Mouse (Mus musculus) intestine, embryonic 14.5 days (tissue): ENCODE data around the gene Ttc9c. TPM values are rescaled to one million over a fixed set of nuclear protein-coding genes. Genes with fewer than 3 reads are reported as not detected.
A peak's percentile ranks its signal among the peaks of the same experiment; 100 is the strongest.

Experiments
- ATAC-seq: fragments of 200-750 bp; cut with Nextera tagmentation; replicated peaks from 2 replicates; pipeline ENCODE4 v1.8.0; 2017; ENCODE audit warnings: low read depth, moderate number of reproducible peaks, moderate TSS enrichment, moderate library complexity; ENCODE audit not compliant: low FRiP score, low TSS enrichment
- DNase-seq: peaks from one replicate; pipeline ENCODE4 v3.0.0-alpha.2; 2018; ENCODE audit warnings: low spot score
- H3K27ac ChIP-seq: fragments of 300-500 bp; sonication (generic); 2 replicates; pipeline ENCODE4 v1.5.1; 2014; ENCODE audit warnings: low read depth, mild to moderate bottlenecking, control low read depth
- H3K27me3 ChIP-seq: fragments of 300-500 bp; sonication (generic); replicated peaks from 2 replicates; pipeline ENCODE4 v1.6.1; 2014; ENCODE audit warnings: low read length, control low read depth; ENCODE audit not compliant: control insufficient read depth, insufficient read depth
- H3K36me3 ChIP-seq: fragments of 300-500 bp; sonication (generic); 2 replicates; pipeline ENCODE4 v1.6.1; 2014; ENCODE audit warnings: low read length, control low read depth; ENCODE audit not compliant: control insufficient read depth, insufficient read depth
- H3K4me1 ChIP-seq: fragments of 300-500 bp; sonication (generic); replicated peaks from 2 replicates; pipeline ENCODE4 v1.6.1; 2014; ENCODE audit warnings: low read length, control low read depth, mixed read lengths; ENCODE audit not compliant: control insufficient read depth, insufficient read depth
- H3K4me2 ChIP-seq: fragments of 300-500 bp; sonication (generic); 2 replicates; pipeline ENCODE4 v1.6.1; 2014; ENCODE audit warnings: low read length
- H3K4me3 ChIP-seq: fragments of 300-500 bp; sonication (generic); 2 replicates; pipeline ENCODE4 v1.5.1; 2014; ENCODE audit warnings: low read depth, low read length, control low read depth, mixed read lengths
- H3K9ac ChIP-seq: fragments of 300-500 bp; sonication (generic); 2 replicates; pipeline ENCODE4 v1.6.1; 2014; ENCODE audit warnings: mild to moderate bottlenecking, low read length
- H3K9me3 ChIP-seq: fragments of 300-500 bp; sonication (generic); 2 replicates; pipeline ENCODE4 v1.6.1; 2016; ENCODE audit warnings: low read length, control low read depth; ENCODE audit not compliant: control insufficient read depth
- WGBS: fragments of 180-500 bp; shearing (Covaris S2); extraction: QIAGEN DNeasy Blood & Tissue Kit; methylation state at CpG from one replicate; pipeline ENCODE4 v1.1.7; 2014; 5-methylcytosine and 5-hydroxymethylcytosine counted together
- polyA plus RNA-seq: library from polyadenylated mRNA; unstranded; fragments of >200 nt; fragmentation: Nextera tagmentation; extraction: Ambion mirVana; gene quantifications from 2 replicates; pipeline ENCODE4 v1.2.1, GENCODE M21; 2014

Ttc9c gene
- polyA plus RNA-seq, 1 experiment from 2014 or later, result 38.5 TPM

GRCm38 (mm10) chr19:8848356-8848755 is 29.2 kb upstream of the Ttc9c start:
- no peaks in the 10 kb centered on the region for H3K27me3 ChIP-seq
- no peak for DNase-seq
- 65% methylated on average over 5 of the region's 5 CpGs for WGBS

GRCm38 (mm10) chr19:8844371-8845129 is 25.4 kb upstream of the Ttc9c start:
- Histone ChIP-seq H3K27me3 (no peaks in the 10 kb centered on the region), H3K9me3 (no peaks in the 10 kb centered on the region), H3K4me1 (peaks cover 13% of the 10 kb centered on the region), H3K4me3 (no peak overlapping the region), H3K36me3 (peaks cover 27% of the 10 kb centered on the region), H3K4me2 (no peak overlapping the region), H3K9ac (no peak overlapping the region), H3K27ac (no peak overlapping the region)
- WGBS, result 63% methylated on average over 5 of the region's 5 CpGs
- DNase-seq (peak; percentile 91), ATAC-seq (no peak)

More at GRCm38 (mm10) chr19:8848356-8848755, 29.2 kb upstream of the Ttc9c start:
- Histone ChIP-seq H3K4me1 (peaks cover 7% of the 10 kb centered on the region; the same call in 1 of the 2 replicates), H3K27ac (no peak overlapping the region), H3K9ac (no peak overlapping the region), H3K9me3 (no peaks in the 10 kb centered on the region), H3K4me3 (no peak overlapping the region), H3K4me2 (no peak overlapping the region), H3K36me3 (peaks cover 22% of the 10 kb centered on the region)
- no peak for ATAC-seq

GRCm38 (mm10) chr19:8842961-8843360 is 23.8 kb upstream of the Ttc9c start:
- Histone ChIP-seq H3K4me1 (peaks cover 23% of the 10 kb centered on the region), H3K9ac (no peak overlapping the region), H3K4me2 (no peak overlapping the region), H3K9me3 (no peaks in the 10 kb centered on the region), H3K36me3 (peaks cover 22% of the 10 kb centered on the region), H3K27me3 (no peaks in the 10 kb centered on the region), H3K27ac (no peak overlapping the region), H3K4me3 (no peak overlapping the region)
- no peak for DNase-seq
- ATAC-seq, result no peak
- WGBS, result 86% methylated on average over 6 of the region's 6 CpGs

- peaks cover 8% of the 10 kb centered on the region for H3K36me3 ChIP-seq
- DNase-seq (no peak), ATAC-seq (no peak)
- peaks cover 23% of the 10 kb centered on the region for H3K4me1 ChIP-seq
- no peak overlapping the region for H3K27ac ChIP-seq
- H3K9ac ChIP-seq, result no peak overlapping the region
- no peaks in the 10 kb centered on the region for H3K27me3 ChIP-seq
- peak overlapping the region; percentile 42; the same call in 1 of the 2 replicates for H3K4me3 ChIP-seq
- H3K4me2 ChIP-seq, result peak overlapping the region; percentile 60
- WGBS, result 95% methylated on average over 7 of the region's 7 CpGs
- no peaks in the 10 kb centered on the region for H3K9me3 ChIP-seq
These were observed 21.9 kb upstream of the Ttc9c start for GRCm38 (mm10) chr19:8841012-8841411.

- Histone ChIP-seq H3K4me1 (peaks cover 23% of the 10 kb centered on the region), H3K36me3 (peaks cover 5% of the 10 kb centered on the region), H3K27ac (no peak overlapping the region), H3K4me3 (peak overlapping the region; percentile 42), H3K9ac (peak overlapping the region; percentile 50), H3K27me3 (no peaks in the 10 kb centered on the region), H3K4me2 (peak overlapping the region; percentile 60), H3K9me3 (no peaks in the 10 kb centered on the region)
- WGBS, result 24% methylated on average over 29 of the region's 29 CpGs
- ATAC-seq (no peak; the same call in 1 of the 2 replicates), DNase-seq (peak; percentile 78)
These were observed 21.0 kb upstream of the Ttc9c start for GRCm38 (mm10) chr19:8839908-8840791.

GRCm38 (mm10) chr19:8839103-8839907 is 20.2 kb upstream of the Ttc9c start, which contains the start of gene Gng3:
TSS of gene Gng3 (minus strand) at chr19:8839194.
- H3K4me1 ChIP-seq, result peaks cover 23% of the 10 kb centered on the region
- peaks cover 12% of the 10 kb centered on the region for H3K36me3 ChIP-seq
- peak within 1 kb of the TSS; percentile 98 for H3K4me2 ChIP-seq
- peak within 1 kb of the TSS; percentile 61 for H3K4me3 ChIP-seq
- ATAC-seq (no peak), DNase-seq (no peak)
- WGBS, result 62% methylated on average over 11 of the region's 11 CpGs
- H3K27ac ChIP-seq, result peak within 1 kb of the TSS; percentile 96
- H3K27me3 ChIP-seq, result no peaks in the 10 kb centered on the region
- peak within 1 kb of the TSS; percentile 75 for H3K9ac ChIP-seq
- H3K9me3 ChIP-seq, result no peaks in the 10 kb centered on the region

GRCm38 (mm10) chr19:8838041-8838730 is 19.1 kb upstream of the Ttc9c start:
- Histone ChIP-seq H3K36me3 (peaks cover 23% of the 10 kb centered on the region), H3K27ac (peak overlapping the region; percentile 96), H3K27me3 (no peaks in the 10 kb centered on the region), H3K4me1 (peaks cover 23% of the 10 kb centered on the region), H3K4me3 (peak overlapping the region; percentile 61), H3K9ac (peak overlapping the region; percentile 75), H3K4me2 (peak overlapping the region; percentile 98), H3K9me3 (no peaks in the 10 kb centered on the region)
- no peak for DNase-seq
- 0 out of 2 replicates have a peak, but pooled peaks have one; percentile 25 for ATAC-seq
- 21% methylated on average over 15 of the region's 15 CpGs for WGBS
